Mouse (Mus musculus): ENCODE data around the gene Ulk1.

Ulk1 gene

DNA sequence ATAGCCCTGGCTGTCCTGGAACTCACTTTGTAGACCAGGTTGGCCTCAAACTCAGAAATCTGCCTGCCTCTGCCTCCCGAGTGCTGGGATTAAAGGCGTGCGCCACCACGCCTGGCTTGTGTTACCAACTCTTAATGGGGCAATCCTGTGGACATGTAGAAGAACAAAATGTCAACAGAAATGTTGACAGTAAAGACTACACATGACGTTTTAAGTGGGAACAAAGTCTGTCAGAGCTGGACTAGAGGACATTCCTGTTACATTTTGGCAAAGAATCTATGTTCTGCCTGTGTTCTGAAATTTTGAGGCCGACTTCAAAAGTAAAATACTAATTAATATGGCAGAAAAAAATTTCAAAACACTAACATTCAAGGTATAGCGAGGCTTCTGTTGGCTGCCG lies 46.0 kb downstream of the Ulk1 start:
- DNase-seq, result no peak

DNA sequence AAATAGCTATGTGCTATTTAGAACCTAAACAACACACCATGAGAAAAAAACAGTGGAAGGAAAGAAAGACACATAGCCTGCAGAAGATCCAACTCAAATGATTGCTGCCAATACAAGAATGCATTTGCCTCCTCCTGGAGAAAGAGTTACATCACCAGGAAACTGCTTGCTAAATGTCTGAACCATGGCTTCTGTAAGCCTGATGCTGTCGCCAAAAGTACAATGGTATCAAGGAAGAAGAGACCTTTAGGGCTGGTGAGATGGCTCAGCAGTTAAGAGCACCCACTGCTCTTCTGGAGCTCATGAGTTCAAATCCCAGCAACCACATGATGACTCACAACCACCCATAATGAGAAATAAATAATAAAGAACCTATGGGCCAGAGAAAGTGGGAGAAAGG lies 64.9 kb downstream of the Ulk1 start:
- no peak for DNase-seq

DNA sequence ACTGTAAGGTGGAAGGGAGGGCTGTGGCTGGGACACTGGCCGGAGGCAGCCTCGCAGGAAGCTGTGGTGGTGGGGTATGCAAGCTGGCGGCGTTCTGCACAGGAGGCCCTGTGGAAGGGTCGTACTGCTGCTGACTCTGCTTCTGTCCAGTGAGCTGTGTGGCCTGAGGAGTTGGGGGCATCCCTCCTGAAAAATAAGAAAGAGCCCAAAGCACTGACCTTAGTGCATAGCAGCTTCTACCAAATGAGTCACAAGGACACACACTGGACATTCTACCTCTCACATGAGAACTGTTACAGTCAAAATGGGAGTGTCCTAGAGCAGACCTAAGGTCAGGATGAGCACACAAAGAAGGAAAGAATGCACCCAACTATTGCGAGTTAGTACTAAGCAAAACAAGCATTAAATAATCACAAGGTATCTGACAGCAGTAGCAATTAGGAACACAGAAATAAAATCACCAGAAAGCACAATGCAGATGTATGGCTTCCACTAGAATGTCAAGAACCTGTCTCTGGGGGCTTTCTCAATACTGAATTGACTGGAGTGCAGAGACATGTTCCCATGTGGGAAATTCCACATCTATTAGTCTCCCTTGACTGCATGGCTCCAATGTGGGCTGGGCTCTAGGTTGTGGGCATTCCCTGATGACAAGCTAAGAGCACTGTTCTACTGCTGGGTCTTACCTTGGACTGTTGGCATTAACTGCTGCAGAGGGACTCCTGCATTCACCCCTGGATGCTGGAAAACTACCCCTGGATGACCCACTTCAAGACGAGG lies 70.2 kb downstream of the Ulk1 start:
- no peak for DNase-seq

DNA sequence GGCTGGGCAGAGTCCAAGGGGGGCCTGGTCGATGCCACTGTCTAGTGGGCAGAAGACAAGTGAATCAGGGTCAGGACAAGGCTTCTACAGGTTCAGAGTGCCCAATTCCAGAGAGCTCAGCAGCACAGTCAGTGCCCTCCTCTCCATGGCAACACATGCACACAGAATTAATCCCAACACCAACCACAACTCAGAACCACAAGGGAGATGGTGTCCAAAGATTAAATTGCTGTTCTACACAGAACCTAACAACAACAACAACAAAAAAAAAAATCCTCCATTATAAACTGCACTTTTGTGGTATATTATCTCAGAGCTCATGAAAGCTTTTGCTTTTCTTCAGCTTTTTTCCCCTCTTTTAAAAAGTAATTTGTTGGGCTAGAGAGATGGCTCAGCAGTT lies 74.3 kb downstream of the Ulk1 start:
- no peak for DNase-seq

All from B cell, adult 2 months (primary cell).